Mouse (Mus musculus): ENCODE measurements around the gene Tmem185b. TPM values are rescaled to one million over a fixed set of nuclear protein-coding genes. Genes with fewer than 3 reads are reported as not detected.

Tmem185b gene
- polyA plus RNA-seq, 1 experiment from 2014 or later = 25.6 TPM

- DNase-seq (ENCODE audit: low spot score) (peak; percentile 98), ATAC-seq (replicated peaks; ENCODE audit: insufficient number of reproducible peaks, low FRiP score, low TSS enrichment, low read depth) (peak; percentile 97)
- Histone ChIP-seq H3K9ac (replicated peaks; ENCODE audit: low read length) (peak within 1 kb of the TSS; percentile 70), H3K4me3 (ENCODE audit: low read depth, low read length) (peak within 1 kb of the TSS; percentile 69), H3K4me2 (ENCODE audit: low read depth, low read length) (peak within 1 kb of the TSS; percentile 76), H3K36me3 (replicated peaks; ENCODE audit: control insufficient read depth, insufficient read depth, low read depth, low read length) (no peaks in the 10 kb centered on the region), H3K27me3 (ENCODE audit: control insufficient read depth, insufficient read depth, low read length) (no peaks in the 10 kb centered on the region), H3K4me1 (ENCODE audit: control insufficient read depth, insufficient read depth, low read length) (no peaks in the 10 kb centered on the region; the same call in none of the 2 replicates), H3K9me3 (replicated peaks; ENCODE audit: control insufficient read depth, low read length) (no peaks in the 10 kb centered on the region), H3K27ac (replicated peaks; ENCODE audit: low read depth, low read length) (0 out of 2 replicates have a peak within 1 kb of the TSS, but pooled peaks have one; percentile 13)
- under 1% methylated on average over 53 of the region's 57 CpGs for WGBS
Observed at GRCm38 (mm10) chr1:119504260-119505062, 21.5 kb upstream of the Tmem185b start, which contains the start of gene Ralb. Gene Ralb, minus strand, starts transcription at chr1:119504794.

DNA sequence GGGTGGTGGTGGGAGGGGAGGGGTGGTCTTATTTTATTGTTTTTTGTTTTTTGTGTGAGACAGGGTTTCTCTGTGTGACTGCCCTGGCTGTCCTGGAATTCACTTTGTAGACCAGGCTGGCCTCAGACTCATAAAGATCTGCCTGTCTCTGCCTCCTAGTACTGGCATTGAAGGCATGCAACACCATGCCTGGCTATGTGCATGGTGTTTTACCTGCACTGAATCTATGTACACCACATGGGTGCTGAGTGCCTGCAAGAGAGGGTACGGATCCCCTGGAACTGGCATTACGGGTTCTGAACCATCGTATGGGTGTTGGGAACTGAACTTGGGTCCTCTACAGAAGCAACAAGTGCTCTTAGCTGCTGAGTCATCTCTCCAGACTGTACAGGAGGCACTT lies 20.0 kb upstream of the Tmem185b start:
- Histone ChIP-seq H3K9ac (replicated peaks; ENCODE audit: low read length) (no peak overlapping the region), H3K4me1 (ENCODE audit: control insufficient read depth, insufficient read depth, low read length) (no peaks in the 10 kb centered on the region; the same call in none of the 2 replicates)
- ATAC-seq (replicated peaks; ENCODE audit: insufficient number of reproducible peaks, low FRiP score, low TSS enrichment, low read depth) = no peak

GRCm38 (mm10) chr1:119508548-119508947 lies 17.4 kb upstream of the Tmem185b start:
- H3K27ac ChIP-seq (replicated peaks; ENCODE audit: low read depth, low read length) = no peak overlapping the region
- WGBS = 54% methylated on average over 4 of the region's 4 CpGs
- no peak overlapping the region for H3K9ac ChIP-seq (replicated peaks; ENCODE audit: low read length)
- no peaks in the 10 kb centered on the region; the same call in none of the 2 replicates for H3K4me1 ChIP-seq (ENCODE audit: control insufficient read depth, insufficient read depth, low read length)
- DNase-seq (ENCODE audit: low spot score) (no peak), ATAC-seq (replicated peaks; ENCODE audit: insufficient number of reproducible peaks, low FRiP score, low TSS enrichment, low read depth) (no peak)
- no peaks in the 10 kb centered on the region for H3K27me3 ChIP-seq (ENCODE audit: control insufficient read depth, insufficient read depth, low read length)
- H3K4me2 ChIP-seq (ENCODE audit: low read depth, low read length) = no peak overlapping the region
- H3K4me3 ChIP-seq (ENCODE audit: low read depth, low read length) = no peak overlapping the region
- H3K9me3 ChIP-seq (replicated peaks; ENCODE audit: control insufficient read depth, low read length) = no peaks in the 10 kb centered on the region
- H3K36me3 ChIP-seq (replicated peaks; ENCODE audit: control insufficient read depth, insufficient read depth, low read depth, low read length) = no peaks in the 10 kb centered on the region

More for the DNA sequence above, 20.0 kb upstream of the Tmem185b start:
- DNase-seq (ENCODE audit: low spot score) = no peak
- no peaks in the 10 kb centered on the region for H3K36me3 ChIP-seq (replicated peaks; ENCODE audit: control insufficient read depth, insufficient read depth, low read depth, low read length)
- no peaks in the 10 kb centered on the region for H3K27me3 ChIP-seq (ENCODE audit: control insufficient read depth, insufficient read depth, low read length)
- WGBS = 96% methylated on average over 3 of the region's 3 CpGs
- H3K4me2 ChIP-seq (ENCODE audit: low read depth, low read length) = no peak overlapping the region
- no peaks in the 10 kb centered on the region for H3K9me3 ChIP-seq (replicated peaks; ENCODE audit: control insufficient read depth, low read length)
- no peak overlapping the region for H3K27ac ChIP-seq (replicated peaks; ENCODE audit: low read depth, low read length)
- H3K4me3 ChIP-seq (ENCODE audit: low read depth, low read length) = no peak overlapping the region

GRCm38 (mm10) chr1:119509474-119509873 lies 16.5 kb upstream of the Tmem185b start:
- Histone ChIP-seq H3K4me2 (ENCODE audit: low read depth, low read length) (no peak overlapping the region), H3K36me3 (replicated peaks; ENCODE audit: control insufficient read depth, insufficient read depth, low read depth, low read length) (no peaks in the 10 kb centered on the region), H3K4me3 (ENCODE audit: low read depth, low read length) (no peak overlapping the region), H3K4me1 (ENCODE audit: control insufficient read depth, insufficient read depth, low read length) (no peaks in the 10 kb centered on the region), H3K9me3 (replicated peaks; ENCODE audit: control insufficient read depth, low read length) (no peaks in the 10 kb centered on the region), H3K27ac (replicated peaks; ENCODE audit: low read depth, low read length) (no peak overlapping the region), H3K27me3 (ENCODE audit: control insufficient read depth, insufficient read depth, low read length) (no peaks in the 10 kb centered on the region), H3K9ac (replicated peaks; ENCODE audit: low read length) (no peak overlapping the region)
- ATAC-seq (replicated peaks; ENCODE audit: insufficient number of reproducible peaks, low FRiP score, low TSS enrichment, low read depth) (no peak), DNase-seq (ENCODE audit: low spot score) (no peak)
- 85% methylated on average over 7 of the region's 7 CpGs for WGBS

DNA sequence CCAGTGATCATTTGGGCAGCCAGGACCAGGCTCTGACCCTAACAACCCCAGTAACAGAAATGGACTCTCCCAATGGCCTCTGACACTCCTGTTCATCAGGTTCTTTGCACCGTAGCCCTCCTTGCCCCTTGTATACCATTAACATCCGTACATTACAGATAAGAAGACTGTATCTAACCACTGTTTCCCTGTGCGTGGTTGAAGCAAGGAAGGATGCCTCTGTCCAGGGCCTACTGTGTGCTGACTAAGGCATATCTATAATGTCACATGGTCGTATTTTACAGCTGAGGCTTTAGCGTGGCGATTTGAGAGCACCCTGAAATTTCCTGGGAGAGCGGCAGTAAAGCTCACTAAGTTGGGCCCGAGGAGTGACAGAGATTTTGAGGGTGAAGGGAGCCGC lies 15.6 kb upstream of the Tmem185b start:
- Histone ChIP-seq H3K27ac (replicated peaks; ENCODE audit: low read depth, low read length) (no peak overlapping the region), H3K36me3 (replicated peaks; ENCODE audit: control insufficient read depth, insufficient read depth, low read depth, low read length) (no peaks in the 10 kb centered on the region), H3K27me3 (ENCODE audit: control insufficient read depth, insufficient read depth, low read length) (no peaks in the 10 kb centered on the region), H3K4me3 (ENCODE audit: low read depth, low read length) (no peak overlapping the region), H3K4me1 (ENCODE audit: control insufficient read depth, insufficient read depth, low read length) (no peaks in the 10 kb centered on the region), H3K9ac (replicated peaks; ENCODE audit: low read length) (no peak overlapping the region), H3K9me3 (replicated peaks; ENCODE audit: control insufficient read depth, low read length) (no peaks in the 10 kb centered on the region), H3K4me2 (ENCODE audit: low read depth, low read length) (no peak overlapping the region)
- DNase-seq (ENCODE audit: low spot score) (no peak), ATAC-seq (replicated peaks; ENCODE audit: insufficient number of reproducible peaks, low FRiP score, low TSS enrichment, low read depth) (no peak)
- WGBS = 67% methylated on average over 9 of the region's 9 CpGs

- H3K4me2 ChIP-seq (ENCODE audit: low read depth, low read length) = no peak overlapping the region
- no peak for ATAC-seq (replicated peaks; ENCODE audit: insufficient number of reproducible peaks, low FRiP score, low TSS enrichment, low read depth)
- no peaks in the 10 kb centered on the region for H3K36me3 ChIP-seq (replicated peaks; ENCODE audit: control insufficient read depth, insufficient read depth, low read depth, low read length)
- H3K4me1 ChIP-seq (ENCODE audit: control insufficient read depth, insufficient read depth, low read length) = no peaks in the 10 kb centered on the region
- H3K27me3 ChIP-seq (ENCODE audit: control insufficient read depth, insufficient read depth, low read length) = no peaks in the 10 kb centered on the region
- 59% methylated on average over 8 of the region's 8 CpGs for WGBS
- H3K9ac ChIP-seq (replicated peaks; ENCODE audit: low read length) = no peak overlapping the region
- no peak overlapping the region for H3K4me3 ChIP-seq (ENCODE audit: low read depth, low read length)
- H3K27ac ChIP-seq (replicated peaks; ENCODE audit: low read depth, low read length) = no peak overlapping the region
- DNase-seq (ENCODE audit: low spot score) = no peak
- H3K9me3 ChIP-seq (replicated peaks; ENCODE audit: control insufficient read depth, low read length) = no peaks in the 10 kb centered on the region
Observed at GRCm38 (mm10) chr1:119510857-119511256, 15.1 kb upstream of the Tmem185b start.

- no peaks in the 10 kb centered on the region for H3K9me3 ChIP-seq (replicated peaks; ENCODE audit: control insufficient read depth, low read length)
- H3K4me3 ChIP-seq (ENCODE audit: low read depth, low read length) = no peak overlapping the region
- no peak for DNase-seq (ENCODE audit: low spot score)
- no peak overlapping the region for H3K9ac ChIP-seq (replicated peaks; ENCODE audit: low read length)
- WGBS = 90% methylated on average over 7 of the region's 7 CpGs
- H3K27ac ChIP-seq (replicated peaks; ENCODE audit: low read depth, low read length) = no peak overlapping the region
- no peak overlapping the region for H3K4me2 ChIP-seq (ENCODE audit: low read depth, low read length)
- no peaks in the 10 kb centered on the region for H3K27me3 ChIP-seq (ENCODE audit: control insufficient read depth, insufficient read depth, low read length)
- H3K36me3 ChIP-seq (replicated peaks; ENCODE audit: control insufficient read depth, insufficient read depth, low read depth, low read length) = no peaks in the 10 kb centered on the region
- H3K4me1 ChIP-seq (ENCODE audit: control insufficient read depth, insufficient read depth, low read length) = no peaks in the 10 kb centered on the region
- ATAC-seq (replicated peaks; ENCODE audit: insufficient number of reproducible peaks, low FRiP score, low TSS enrichment, low read depth) = no peak
Observed at GRCm38 (mm10) chr1:119518060-119518459, 7.9 kb upstream of the Tmem185b start.

- ATAC-seq (replicated peaks; ENCODE audit: insufficient number of reproducible peaks, low FRiP score, low TSS enrichment, low read depth) (no peak), DNase-seq (ENCODE audit: low spot score) (no peak)
- H3K36me3 ChIP-seq (replicated peaks; ENCODE audit: control insufficient read depth, insufficient read depth, low read depth, low read length) = no peaks in the 10 kb centered on the region
- no peaks in the 10 kb centered on the region for H3K9me3 ChIP-seq (replicated peaks; ENCODE audit: control insufficient read depth, low read length)
- H3K27me3 ChIP-seq (ENCODE audit: control insufficient read depth, insufficient read depth, low read length) = no peaks in the 10 kb centered on the region
- no peaks in the 10 kb centered on the region for H3K4me1 ChIP-seq (ENCODE audit: control insufficient read depth, insufficient read depth, low read length)
- no peak overlapping the region for H3K27ac ChIP-seq (replicated peaks; ENCODE audit: low read depth, low read length)
- no peak overlapping the region for H3K9ac ChIP-seq (replicated peaks; ENCODE audit: low read length)
- H3K4me2 ChIP-seq (ENCODE audit: low read depth, low read length) = no peak overlapping the region
- H3K4me3 ChIP-seq (ENCODE audit: low read depth, low read length) = no peak overlapping the region
Observed at GRCm38 (mm10) chr1:119518786-119519185, 7.2 kb upstream of the Tmem185b start.

All from embryonic facial prominence, embryonic 11.5 days (tissue).